Mouse (Mus musculus) bone marrow macrophage, adult 2 months (primary cell): ENCODE results near the gene Phf2. TPM values are rescaled to one million over a fixed set of nuclear protein-coding genes. Genes with fewer than 3 reads are reported as not detected.

Experiments used
- H3K27ac ChIP-seq: 2 replicates; pipeline ENCODE4 v1.5.1; 2012; ENCODE audit warnings: low read depth, low read length; ENCODE audit not compliant: insufficient read depth
- H3K4me1 ChIP-seq: 2 replicates; pipeline ENCODE4 v1.6.1; 2012; ENCODE audit warnings: low read length; ENCODE audit not compliant: control insufficient read depth, insufficient read depth
- H3K4me3 ChIP-seq: 2 replicates; pipeline ENCODE4 v1.5.1; 2012; ENCODE audit warnings: mild to moderate bottlenecking, low read length, moderate library complexity; ENCODE audit not compliant: insufficient read depth
- CTCF ChIP-seq: IDR thresholded peaks from 2 replicates; pipeline ENCODE4 v1.5.1; 2012; ENCODE audit warnings: low read depth, mild to moderate bottlenecking, low read length, moderate library complexity
- POLR2A ChIP-seq: IDR thresholded peaks from 2 replicates; pipeline ENCODE4 v1.6.1; 2012; ENCODE audit warnings: mild to moderate bottlenecking, low read depth, low read length, borderline replicate concordance
- polyA plus RNA-seq: library from polyadenylated mRNA; stranded (reverse); fragments of >200 nt; gene quantifications from 2 replicates; pipeline ENCODE4 v1.2.4, GENCODE M21; 2012; ENCODE audit not compliant: missing spikeins, insufficient read depth, insufficient read length

The Phf2 gene
- polyA plus RNA-seq, 1 experiment = 20.4 TPM

DNA sequence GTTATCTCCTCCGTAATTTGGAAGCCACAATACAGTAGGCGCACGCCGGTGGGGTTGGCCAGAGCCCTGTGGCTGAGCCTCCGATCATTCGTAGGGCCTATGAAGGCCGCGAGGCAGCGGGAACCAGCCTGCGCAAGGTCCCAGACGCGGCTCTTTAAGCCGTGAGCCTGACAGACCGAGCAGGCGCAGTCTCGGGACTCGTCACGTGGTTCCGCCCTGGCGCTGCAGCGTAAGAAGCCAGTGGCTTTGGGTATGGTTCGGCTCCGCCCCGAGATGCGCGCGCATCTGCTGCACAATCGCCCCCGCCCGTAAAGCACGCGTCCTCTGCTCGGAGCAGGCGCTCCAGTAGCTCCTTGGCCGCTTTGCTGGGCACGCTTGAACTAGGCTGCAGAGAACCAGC lies 7.6 kb upstream of the Phf2 start:
- peak overlapping the region; percentile 77 for H3K27ac ChIP-seq
- no peak for TF ChIP-seq CTCF
- peak; percentile 89 for TF ChIP-seq POLR2A
- H3K4me1 ChIP-seq = peaks cover 5% of the 10 kb centered on the region

DNA sequence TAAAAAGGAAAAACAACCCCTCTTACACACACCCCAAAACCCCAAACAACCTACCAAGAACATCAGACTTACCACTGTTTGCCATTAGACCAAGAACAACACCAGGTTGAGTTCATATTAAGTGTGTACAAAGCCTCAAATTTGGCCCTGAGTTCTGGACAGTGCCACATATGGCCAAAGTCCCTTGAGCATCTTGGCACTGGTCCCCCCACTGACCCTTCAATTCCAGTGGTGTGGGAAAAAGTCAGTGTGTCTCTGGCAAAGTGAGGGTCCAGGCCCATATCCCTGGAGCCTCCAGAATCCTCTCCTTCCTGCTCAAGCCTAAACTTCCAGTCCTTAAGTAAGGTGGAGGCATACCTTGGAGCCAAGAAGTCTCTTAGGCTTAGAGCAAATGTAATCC lies 6.9 kb upstream of the Phf2 start:
- Histone ChIP-seq H3K4me1 (peaks cover 11% of the 10 kb centered on the region), H3K27ac (peak overlapping the region; percentile 77), H3K4me3 (peak overlapping the region; percentile 55)
- TF ChIP-seq CTCF (no peak), POLR2A (no peak)

More for the DNA sequence above, 7.6 kb upstream of the Phf2 start:
- H3K4me3 ChIP-seq = peak overlapping the region; percentile 55

DNA sequence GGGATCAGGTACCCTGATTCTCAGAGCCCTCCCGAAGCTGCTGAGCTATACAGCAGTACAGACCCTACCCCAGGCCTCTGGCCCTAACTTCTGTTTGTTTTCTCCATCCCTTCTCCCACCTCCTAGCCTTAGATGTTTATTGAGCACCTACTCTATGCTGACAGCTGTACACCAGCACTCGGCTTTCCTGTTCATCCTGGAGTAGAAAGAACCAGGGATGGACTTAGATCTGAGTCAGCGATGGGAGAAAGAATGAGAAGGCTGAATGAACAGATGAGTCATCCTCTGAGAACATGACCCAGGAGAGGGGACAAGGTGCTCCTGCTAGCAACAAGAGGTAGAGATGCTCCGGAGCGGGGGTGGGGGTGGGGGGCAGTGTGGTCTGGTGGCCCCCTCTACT lies 1.8 kb upstream of the Phf2 start:
- H3K4me1 ChIP-seq = peaks cover 28% of the 10 kb centered on the region
- TF ChIP-seq POLR2A (no peak), CTCF (no peak)
- no peak overlapping the region for H3K4me3 ChIP-seq
- H3K27ac ChIP-seq = no peak overlapping the region

DNA sequence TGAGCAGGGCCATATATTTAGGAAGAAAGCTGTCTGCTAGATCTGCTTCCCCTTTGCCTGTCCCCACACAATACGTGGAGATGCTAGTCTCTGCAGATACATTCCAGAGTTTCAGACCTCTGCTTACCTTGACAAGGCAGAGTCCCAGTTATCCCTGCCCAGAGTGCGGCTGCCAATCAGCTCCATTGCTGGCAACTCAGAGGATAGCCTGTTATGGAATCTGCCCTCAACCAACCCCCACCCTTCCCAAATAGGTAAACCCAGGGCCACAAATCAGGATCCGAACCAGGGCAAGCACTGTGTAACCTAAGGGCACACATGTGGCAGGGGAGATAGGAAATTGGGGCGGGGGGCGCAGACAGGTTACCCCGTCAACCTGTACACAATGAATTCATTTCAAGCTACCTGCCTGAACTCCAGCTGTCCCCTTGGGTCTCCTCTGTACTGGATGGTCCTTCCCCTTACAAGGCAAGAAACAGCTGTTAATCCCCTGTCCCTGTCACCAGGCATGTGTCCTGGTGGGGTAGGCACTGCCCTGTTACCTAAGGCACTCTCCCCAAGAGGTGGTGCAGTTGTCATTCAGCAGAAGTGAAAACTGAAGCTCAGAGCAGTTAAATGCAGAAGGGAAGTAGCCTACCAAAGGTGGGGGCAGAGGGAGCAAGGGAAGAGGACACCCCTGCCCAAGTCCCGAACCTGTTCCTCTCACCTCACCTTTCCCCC lies 1.1 kb upstream of the Phf2 start:
- TF ChIP-seq POLR2A (no peak), CTCF (no peak)
- Histone ChIP-seq H3K4me3 (peak overlapping the region; percentile 73), H3K27ac (no peak overlapping the region), H3K4me1 (peaks cover 35% of the 10 kb centered on the region)

DNA sequence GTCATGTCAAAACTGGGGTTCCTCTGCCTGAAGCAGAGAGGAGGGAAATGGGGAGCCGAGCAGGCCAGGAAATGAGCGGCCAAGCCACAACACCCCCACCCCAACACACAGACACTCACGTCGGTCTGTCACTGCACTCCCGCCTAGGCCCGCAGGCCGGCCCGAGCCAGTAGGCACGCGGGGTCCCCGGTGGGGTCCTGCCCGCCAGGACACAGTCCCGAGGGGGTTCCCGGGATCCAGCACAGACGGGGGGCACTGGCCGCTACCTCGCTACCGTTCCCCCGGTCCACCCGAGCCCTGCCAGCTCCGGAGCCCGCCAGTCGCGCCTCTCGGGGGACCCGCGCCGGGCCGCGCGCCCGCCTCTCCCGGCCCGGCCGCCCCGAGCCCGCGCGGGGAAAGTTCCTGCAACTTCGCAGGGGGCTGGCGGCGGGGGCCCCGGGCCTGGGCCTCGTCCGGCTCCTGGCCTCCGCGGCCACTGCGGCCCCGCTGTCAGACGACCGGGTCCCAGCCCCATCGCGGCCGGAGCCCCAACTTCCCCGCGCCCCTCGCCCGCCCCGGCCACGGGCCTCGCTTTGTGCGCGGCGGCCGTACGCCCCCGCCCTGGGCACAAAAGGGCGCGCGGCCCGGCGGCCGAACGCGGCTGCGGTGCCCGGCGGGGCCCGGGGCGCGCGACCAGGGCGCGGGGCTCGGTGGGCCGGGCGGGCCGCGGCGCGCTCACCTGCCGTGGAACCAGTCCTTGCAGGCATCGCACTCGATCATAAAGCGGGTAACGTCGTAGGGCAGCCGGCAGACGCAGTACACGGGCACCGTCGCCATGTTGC lies 759 bp downstream of the Phf2 start:
- Histone ChIP-seq H3K4me3 (peak overlapping the region; percentile 83), H3K27ac (no peak overlapping the region), H3K4me1 (peaks cover 40% of the 10 kb centered on the region)
- TF ChIP-seq POLR2A = no peak
- TF ChIP-seq CTCF = no peak

DNA sequence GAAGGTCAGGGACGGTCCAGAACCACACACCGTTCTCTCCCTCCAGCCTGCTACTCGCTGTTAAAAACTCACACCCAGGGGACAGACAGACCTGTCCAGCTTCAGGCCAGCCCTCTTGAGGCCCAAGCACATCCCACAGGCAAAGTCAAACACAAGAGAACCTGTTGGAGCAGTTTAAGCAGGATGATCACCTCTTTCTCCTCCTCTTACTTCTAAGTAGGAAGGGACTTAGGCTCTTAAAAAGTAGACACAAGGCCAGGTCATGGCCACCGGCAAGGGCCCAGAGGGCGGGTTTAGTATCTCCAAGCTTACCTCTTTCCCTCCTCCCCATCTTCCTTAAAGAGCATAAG lies 1.3 kb downstream of the Phf2 start:
- H3K4me1 ChIP-seq = peaks cover 40% of the 10 kb centered on the region
- no peak overlapping the region for H3K27ac ChIP-seq
- H3K4me3 ChIP-seq = peak overlapping the region; percentile 83
- TF ChIP-seq POLR2A (no peak), CTCF (no peak)

DNA sequence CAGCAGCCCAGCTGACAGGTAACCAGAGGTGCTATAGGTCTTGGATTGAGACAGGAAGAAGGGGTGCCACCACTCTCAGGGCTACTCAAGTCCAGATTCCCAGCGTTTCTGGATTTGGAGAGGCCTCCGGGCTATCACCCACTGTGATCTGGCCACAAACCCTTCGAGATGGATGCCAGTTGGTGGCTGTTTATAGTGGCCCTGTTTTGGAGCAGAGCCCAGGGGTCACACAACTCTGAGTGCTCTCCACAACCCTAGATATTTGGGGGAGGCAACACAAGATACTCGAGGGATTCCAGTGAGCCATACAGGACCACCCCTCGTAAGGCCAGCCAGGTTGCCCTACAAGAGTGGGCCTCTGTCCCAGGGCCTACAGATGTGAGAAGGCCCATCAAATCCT lies 1.8 kb downstream of the Phf2 start:
- no peak overlapping the region for H3K27ac ChIP-seq

DNA sequence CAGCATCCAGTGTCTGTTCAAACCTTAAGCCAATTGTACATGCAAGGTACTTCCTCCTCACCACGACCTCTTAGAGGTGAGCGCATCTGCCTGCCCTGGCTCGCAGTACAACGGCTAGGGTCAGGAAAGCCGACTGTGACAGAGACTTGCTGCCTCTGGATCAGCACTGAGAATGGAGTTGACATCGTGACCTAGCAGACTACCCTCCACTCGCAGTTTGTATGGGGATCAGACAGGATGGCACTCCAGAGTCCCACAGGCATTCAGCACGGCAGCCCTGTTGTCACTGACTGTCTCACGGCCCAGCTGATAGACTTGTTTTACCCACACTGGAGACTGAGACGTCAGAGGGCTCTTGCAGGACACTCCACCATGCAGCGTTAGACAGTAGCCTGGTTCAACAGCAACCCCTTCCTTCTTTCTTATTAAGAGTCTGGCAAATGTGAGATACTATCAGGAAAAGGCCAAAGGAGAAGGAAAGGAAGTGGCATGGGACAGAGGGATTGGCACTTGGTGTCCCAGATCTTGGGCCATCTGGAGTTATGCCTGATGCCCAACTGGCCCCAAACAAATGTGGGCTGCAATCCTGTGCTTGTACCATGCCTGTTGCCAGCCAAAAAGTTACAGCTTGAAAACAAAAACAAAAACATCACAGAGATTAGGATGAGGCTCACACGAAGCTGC lies 6.1 kb downstream of the Phf2 start:
- Histone ChIP-seq H3K27ac (no peak overlapping the region), H3K4me1 (peaks cover 41% of the 10 kb centered on the region), H3K4me3 (no peak overlapping the region)
- TF ChIP-seq POLR2A (no peak), CTCF (no peak)

More for the DNA sequence above, 1.8 kb downstream of the Phf2 start:
- TF ChIP-seq CTCF (no peak), POLR2A (no peak)
- Histone ChIP-seq H3K4me3 (peak overlapping the region; percentile 83), H3K4me1 (peaks cover 40% of the 10 kb centered on the region)

DNA sequence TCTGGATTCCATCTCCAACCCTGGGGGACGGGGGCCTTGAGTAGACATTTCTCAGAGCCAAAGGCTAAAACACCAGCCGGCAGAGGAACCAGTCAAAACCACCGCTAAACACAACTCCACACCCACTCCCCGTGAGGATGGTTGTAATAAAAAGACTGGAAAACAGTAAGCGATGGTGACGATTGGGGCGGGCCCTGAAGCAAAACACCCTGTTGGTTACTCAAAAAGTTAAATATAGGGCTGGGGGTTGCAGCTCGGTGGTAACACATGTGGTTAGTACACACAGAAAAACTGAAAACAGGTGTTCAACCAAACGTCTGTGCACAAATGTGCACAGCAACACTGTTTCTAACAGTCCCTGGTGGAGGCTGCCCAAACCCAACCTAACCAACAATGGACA lies 7.4 kb downstream of the Phf2 start:
- Histone ChIP-seq H3K4me1 (peaks cover 35% of the 10 kb centered on the region), H3K4me3 (no peak overlapping the region), H3K27ac (no peak overlapping the region)
- TF ChIP-seq CTCF = no peak
- TF ChIP-seq POLR2A = no peak
